Mouse (Mus musculus) kidney, adult 9 months (tissue): ENCODE data around the gene Foxe1.

Source experiments
- DNase-seq: peaks from one replicate; pipeline ENCODE4 v3.0.0; 2022

The Foxe1 gene

DNA sequence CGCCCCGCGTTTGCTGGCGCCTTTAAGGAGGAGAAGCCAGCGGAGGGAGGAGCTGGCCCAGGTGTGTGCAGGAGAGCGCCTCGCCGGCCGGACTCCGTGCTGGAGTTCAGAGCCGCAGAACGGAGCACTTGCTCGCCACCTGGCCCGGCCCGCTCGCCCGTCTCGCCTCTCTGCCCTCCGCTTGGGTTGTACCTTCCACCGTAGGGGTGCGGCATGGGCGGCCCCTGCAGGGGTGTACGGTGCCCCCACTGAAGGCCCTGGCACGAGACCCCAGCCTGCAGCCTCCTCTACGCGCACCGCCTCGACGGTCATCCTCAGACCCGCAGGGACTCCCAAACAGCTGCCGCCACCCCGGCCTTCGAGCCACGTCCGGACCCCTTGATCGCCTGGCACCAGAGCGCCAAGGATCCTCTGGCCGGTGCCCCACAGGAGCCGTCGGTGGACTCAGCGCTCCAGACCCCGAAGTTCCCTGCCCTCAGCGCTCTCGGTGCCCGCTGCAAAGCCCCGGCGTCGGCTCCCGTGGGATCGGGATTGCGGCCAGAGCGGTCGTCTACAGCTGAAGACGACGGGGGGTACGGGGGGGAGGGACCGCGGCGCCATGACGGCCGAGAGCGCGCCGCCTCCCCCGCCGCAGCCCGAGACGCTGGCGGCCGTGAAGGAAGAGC is at the start of gene Foxe1:
Gene Foxe1, plus strand, starts transcription at position 14 of the 665 bp plus-strand sequence.
- DNase-seq = no peak

DNA sequence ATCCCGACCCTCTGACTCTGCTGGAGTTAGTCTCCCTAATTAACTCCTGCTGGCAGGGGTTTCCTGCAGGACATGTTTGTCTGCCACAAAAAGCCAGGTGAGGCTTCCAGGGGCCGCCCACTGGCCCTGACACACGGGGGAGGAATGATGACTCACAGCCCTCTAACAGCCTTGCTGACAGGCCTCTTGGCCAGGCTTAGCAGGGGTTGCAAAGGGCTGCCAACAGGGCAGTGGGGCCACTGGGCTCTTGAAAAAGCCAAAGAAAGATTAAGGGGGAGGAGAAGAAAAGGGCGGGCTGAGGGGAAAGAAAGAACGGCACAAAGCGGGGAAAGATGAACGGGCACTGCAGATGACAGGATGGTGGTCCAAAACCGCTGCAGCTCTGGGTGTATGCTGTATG is 39.3 kb upstream of the Foxe1 start:
- peak; percentile 28 for DNase-seq

DNA sequence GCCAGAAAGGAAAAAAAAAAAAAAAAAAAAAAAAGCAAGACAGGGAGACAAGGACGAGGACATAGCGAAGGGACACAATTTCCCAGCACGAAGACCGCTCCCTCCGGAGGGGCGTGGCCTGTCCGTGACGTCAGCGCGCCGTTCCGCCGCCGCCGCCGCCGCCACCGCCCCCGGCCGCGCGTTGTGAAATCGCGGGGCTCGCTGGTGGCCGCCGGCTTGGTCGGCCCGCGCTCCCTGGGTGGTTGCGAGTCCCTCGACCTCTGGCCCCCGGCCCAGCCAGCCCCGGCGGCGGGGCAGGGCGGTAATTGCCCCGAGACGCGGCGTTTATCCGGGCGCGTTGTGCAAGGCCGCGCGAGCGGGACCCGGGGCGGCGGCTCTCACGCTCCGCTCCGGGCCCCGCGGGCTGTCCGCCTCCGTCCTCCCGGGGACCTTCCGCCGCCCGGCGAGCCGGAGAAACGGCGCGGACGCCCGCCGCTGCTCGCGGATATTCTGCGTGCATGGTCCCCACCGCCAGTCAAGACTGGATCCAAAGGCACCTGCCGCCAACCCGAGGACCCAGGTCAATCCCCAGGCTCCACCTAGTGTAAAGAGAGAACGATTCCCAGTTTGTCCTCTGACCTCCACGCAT is 38.5 kb upstream of the Foxe1 start:
- DNase-seq = peak; percentile 74

DNA sequence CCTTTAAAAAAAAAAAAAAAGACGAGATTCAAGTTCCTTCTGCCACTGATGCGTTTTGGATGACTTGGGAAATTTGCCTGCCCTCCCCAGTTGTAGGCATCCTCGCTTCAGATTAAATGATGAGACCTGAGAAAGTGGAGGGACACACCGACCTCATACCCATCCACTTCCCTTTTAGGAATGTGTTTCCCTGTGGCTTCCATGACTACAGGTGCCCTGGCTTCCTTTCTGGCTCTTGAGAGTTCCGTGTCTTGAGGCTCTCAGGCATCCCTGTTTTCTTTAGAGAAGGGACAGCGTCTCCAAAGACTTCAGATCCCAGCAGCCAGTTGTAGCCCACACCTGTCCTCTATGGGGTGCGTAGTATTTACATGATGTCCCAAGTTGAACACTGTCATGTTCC is 38.0 kb upstream of the Foxe1 start:
- DNase-seq = no peak

DNA sequence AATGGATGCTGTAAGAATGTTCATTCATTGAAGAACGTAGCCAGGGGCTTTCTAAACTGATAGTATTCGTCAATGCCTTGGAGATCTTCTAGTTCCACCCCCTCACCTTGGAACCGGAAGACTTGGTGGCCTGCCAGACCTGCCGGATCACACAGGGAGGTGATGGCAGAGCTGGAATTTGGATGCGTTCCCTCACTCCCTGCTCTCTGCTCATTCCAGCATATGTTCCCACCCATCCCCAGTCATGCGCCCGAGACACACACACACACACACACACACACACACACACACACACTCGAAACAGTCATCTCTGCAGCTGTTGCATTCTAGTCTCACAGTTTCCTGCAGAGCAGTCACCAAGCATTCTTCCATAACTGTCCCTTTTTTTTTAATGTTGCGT is 36.1 kb upstream of the Foxe1 start:
- peak; percentile 57 for DNase-seq

DNA sequence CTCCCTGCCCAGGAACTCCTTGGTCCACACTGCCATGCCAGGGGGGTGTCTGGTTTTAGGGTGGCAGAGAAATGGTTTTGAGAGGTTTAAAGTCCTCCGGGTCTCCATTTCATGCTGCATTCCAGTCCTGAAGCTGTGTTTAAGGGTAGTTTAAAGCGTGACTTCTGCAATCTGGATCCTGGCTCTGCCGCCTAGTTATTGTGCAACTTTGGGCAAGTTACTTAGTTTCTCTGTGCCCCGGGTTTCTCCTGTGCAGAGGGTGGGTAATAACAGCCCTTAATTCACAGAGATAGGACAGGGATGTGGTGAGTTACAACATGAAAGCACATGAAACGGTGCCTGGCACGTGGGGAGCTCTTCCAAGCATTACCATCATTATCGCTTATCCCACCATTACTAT is 35.5 kb upstream of the Foxe1 start:
- peak; percentile 24 for DNase-seq

DNA sequence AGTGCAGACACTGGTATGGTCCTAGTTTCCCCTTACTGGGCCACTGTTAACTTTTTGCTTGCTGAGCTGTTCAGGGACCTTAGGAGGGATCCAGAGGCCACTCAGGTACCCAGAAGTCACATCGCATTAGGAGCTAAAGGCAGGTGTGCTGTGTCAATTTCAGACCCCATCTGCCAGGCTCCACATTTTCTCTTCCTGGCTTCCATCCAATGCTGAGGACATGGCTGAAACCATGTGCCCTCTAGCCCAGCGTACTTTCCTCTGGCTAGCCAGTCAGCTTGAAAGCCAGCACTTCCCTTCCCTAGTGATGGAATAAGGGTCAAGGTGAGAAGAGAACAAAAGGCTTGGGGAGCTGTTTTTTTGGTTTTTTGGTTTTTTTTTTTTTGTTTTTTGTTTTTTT is 31.8 kb upstream of the Foxe1 start:
- DNase-seq = no peak

DNA sequence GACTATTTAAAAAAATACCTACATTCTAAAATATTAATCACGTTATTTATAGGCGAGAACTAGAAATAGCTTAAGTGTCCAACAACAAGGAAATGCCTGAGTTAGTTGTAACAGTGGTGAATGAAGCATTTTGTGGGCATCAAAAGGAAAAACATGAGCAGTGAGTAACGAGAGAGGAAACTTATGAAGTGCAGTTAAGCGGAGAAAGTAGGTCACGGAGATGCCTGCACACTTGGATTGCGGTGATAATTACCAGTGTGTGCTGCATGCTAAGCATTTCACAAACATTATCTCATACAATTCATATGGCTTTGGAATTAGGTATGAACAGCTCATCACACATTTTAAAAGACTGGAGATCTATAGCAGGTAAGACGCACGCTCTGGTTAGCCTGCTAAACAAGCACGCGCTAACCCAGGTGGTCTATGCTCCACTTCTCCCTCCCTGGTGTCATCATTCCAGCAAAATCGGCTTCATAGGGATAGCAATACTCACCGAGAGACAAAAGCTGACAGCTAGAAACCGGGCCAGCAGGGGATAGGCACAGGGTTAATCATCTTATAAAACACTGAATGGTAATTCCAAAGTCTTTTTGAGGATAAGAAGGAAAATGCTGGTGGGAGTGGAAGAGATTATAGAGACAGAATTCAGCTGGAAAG is 21.5 kb upstream of the Foxe1 start:
- no peak for DNase-seq

DNA sequence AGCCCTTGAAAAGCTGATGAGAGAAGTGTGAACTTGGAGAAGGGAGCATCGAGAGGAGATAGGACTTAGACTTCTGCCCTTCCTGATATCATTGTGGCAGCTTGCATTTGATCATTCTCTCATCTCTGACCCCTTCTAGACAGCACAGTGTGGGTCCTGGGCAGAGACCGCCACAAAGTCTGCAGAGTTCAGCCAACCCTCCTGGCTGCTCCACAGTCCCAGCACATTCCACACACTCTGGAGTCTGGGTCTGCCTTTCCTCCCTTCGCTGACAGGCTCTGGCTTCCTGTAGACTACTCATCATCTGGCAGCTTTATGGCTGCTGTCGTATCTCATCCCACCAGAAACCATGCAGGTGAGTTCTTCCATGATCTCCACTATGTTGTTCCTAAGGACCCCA is 20.7 kb upstream of the Foxe1 start:
- no peak for DNase-seq

DNA sequence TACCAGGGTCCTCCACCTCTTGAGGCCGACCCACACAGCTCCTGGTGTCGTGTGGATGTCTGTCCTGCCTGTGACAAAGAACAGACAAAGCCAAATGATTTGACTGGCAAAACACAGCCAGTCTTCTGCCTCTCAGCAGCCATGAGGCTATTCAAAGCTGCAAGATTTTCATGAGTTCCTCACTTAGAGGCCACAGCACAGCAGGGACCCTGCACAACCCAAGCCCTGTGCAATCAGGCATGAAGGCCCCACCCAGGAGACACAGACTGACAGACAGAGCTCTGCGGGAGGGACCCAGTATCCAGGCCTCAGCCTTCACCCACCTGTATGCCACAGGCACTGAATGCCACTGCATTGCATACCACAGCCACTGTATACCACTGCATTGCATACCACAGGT is 14.5 kb upstream of the Foxe1 start:
- no peak for DNase-seq

- DNase-seq = no peak
These were observed 7.6 kb upstream of the Foxe1 start for GRCm38 (mm10) chr4:46335846-46336245.

DNA sequence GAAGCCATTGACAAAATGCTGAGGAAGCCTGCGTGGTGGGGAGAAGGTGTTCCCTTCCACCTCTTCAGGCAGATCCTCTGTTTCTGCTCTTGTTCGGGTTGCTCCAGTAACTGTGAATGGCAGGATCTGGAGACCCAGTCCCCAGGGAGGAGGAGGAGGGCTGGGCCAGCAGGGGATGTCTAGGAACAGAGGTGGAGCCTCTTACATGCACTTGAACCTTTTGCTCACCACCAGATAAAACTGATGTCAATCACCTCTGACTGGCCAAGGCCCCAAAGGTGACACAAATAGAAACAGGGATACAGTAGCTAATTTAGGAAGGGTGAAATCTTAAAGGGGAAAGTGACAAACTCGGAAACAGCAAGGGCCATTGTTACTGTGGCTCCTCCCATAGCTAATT is 5.4 kb upstream of the Foxe1 start:
- no peak for DNase-seq

DNA sequence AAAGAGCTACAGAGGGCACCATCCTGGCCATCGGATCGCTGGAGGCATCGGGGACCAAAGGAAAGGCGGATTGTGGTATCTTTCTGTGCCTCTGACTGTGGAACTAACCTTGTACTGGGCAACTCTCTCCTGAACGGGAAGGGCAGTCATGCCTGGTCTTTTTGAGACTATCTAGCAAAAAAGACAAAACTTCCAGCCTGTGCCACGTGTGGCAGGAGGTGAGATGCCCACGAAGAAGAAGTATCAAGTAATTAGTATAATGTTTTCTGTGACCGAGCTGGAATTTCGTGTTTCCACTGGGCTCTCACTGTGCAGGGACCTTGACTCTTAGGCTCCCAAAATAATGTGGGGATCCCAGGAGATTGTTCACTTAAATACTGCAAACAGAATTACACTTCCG is 4.4 kb upstream of the Foxe1 start:
- no peak for DNase-seq

DNA sequence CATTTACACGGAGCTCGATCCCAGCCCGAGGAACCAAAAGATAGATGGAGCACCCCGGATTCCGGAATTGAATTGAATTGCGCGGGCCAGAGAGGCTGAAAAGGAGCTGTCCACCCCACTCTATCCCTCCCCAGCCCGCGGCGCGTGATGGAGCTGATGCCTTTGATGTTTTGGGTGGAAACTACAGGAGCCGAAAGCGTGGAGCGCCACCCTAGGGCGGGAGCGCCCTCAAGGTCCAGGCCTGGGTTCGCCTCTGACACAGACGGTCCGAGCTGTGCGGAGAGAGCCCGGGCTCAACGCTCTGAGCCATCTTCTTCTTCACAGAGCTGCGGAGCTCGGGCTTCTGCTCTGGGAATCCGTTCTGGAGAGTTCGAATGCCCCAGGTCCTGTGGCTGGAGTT is 3.8 kb upstream of the Foxe1 start:
- no peak for DNase-seq

- DNase-seq = no peak
These were observed 1.4 kb upstream of the Foxe1 start for GRCm38 (mm10) chr4:46341831-46342680.

DNA sequence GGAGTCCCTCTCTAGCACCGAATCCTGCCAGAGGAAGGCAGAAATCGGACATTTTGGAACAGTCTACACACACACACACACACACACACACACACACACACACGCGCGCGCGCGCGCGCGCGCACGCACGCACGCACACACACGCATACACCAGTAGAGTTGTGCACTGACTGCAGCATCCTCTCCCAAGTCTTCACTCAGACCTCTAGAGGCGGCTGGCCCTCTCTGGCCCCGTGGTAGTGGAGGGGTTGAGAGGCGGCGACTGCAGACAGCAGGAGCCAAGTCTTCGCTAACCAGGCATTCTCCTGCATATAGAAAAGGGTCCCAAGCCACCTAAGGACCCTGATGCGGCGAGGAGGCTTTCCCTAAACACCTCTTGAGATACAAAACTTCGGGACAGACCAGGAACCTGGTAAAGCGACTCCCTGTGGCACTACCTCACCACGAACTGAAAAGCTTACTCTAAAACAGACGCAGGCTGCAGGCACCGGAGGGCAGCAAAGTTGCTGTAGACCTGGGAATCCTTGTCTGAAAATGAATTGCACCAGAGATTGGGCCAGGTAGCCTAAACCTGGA is 610 bp upstream of the Foxe1 start:
- no peak for DNase-seq

DNA sequence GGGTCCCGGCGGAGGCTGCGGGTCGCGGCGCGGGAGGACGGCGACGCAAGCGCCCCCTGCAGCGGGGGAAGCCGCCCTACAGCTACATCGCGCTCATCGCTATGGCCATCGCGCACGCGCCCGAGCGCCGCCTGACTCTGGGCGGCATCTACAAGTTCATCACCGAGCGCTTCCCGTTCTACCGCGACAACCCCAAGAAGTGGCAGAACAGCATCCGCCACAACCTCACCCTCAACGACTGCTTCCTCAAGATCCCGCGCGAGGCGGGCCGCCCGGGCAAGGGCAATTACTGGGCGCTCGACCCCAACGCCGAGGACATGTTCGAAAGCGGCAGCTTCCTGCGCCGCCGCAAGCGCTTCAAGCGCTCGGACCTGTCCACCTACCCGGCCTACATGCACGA is 879 bp downstream of the Foxe1 start:
- DNase-seq = no peak

GRCm38 (mm10) chr4:46345056-46345772 is 1.8 kb downstream of the Foxe1 start:
- DNase-seq = no peak

GRCm38 (mm10) chr4:46345773-46346100 is 2.3 kb downstream of the Foxe1 start:
- no peak for DNase-seq

GRCm38 (mm10) chr4:46346221-46346620 is 2.8 kb downstream of the Foxe1 start:
- no peak for DNase-seq

- DNase-seq = no peak
These were observed 3.7 kb downstream of the Foxe1 start for GRCm38 (mm10) chr4:46347141-46347540.
